Mouse (Mus musculus): ENCODE measurements around the gene Klrg1.
A peak's percentile ranks its signal among the peaks of the same experiment; 100 is the strongest.

The Klrg1 gene

GRCm38 (mm10) chr6:122293121-122293520 is 10.4 kb upstream of the Klrg1 start:
- DNase-seq (ENCODE audit: inconsistent ontology term), result no peak

DNA sequence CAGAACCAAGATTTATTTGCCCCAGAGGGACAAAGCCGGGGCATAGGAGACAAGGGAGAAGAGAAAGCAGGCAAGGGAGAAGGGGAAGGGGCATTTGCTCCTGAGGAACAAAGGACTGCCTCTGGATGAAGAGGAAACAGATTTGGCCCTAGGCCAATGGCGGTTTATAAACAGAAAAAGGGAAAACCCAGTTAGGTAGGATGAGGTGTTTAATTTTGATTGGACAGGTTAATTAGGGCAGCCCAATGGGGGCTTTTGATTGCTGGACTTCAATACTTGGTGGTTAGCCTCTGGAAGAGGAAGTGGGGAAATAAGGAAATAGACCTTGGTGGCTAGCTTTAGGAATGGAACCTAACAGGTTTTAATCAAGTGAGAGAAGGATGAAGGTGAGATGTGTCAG is 9.5 kb upstream of the Klrg1 start:
- no peak for DNase-seq (ENCODE audit: inconsistent ontology term)

GRCm38 (mm10) chr6:122291735-122292134 is 9.1 kb upstream of the Klrg1 start:
- DNase-seq (ENCODE audit: inconsistent ontology term), result peak; percentile 3

GRCm38 (mm10) chr6:122291264-122291663 is 8.6 kb upstream of the Klrg1 start:
- no peak for DNase-seq (ENCODE audit: inconsistent ontology term)

- no peak for DNase-seq (ENCODE audit: inconsistent ontology term)
Observed at GRCm38 (mm10) chr6:122290253-122290652, 7.6 kb upstream of the Klrg1 start.

DNA sequence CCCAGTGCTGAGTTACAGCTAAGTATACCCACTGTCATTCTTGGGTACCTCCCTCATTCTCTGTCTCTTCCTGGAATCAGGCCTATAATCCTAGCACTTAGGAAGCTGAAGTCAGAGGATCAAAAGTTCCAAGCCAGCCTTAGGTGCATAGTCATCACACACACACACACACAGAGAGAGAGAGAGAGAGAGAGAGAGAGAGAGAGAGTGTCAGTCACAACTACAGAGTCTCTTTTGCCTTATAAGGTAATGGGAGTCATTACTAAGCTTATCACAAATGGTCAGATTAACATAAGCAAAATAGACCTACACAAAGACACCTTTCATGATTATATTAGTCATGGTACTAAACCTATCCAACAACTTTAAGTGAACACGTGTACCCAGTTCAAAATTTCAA is 6.6 kb upstream of the Klrg1 start:
- no peak for DNase-seq (ENCODE audit: inconsistent ontology term)

DNA sequence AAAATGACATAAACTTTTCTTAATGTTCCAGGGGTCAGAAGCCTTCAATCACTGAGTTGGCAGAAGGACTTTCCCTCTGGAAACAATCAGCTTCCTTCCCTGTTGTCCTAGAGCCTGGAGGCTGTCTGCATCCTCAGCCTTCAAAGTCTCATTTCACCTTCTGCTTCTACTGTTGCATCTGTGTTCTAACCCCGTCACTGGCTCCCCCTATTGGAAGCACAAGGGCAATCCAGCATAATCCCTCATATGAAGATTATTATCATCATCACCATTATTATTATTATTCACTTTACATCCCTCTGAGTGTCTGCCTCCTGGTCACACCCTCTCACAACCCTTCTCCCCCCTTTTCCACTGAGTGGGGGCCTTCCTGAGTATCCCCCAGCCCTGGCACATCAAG is 5.6 kb upstream of the Klrg1 start:
- no peak for DNase-seq (ENCODE audit: inconsistent ontology term)

GRCm38 (mm10) chr6:122284823-122285222 is 2.1 kb upstream of the Klrg1 start:
- DNase-seq (ENCODE audit: inconsistent ontology term), result no peak

GRCm38 (mm10) chr6:122284304-122284703 is 1.6 kb upstream of the Klrg1 start:
- DNase-seq (ENCODE audit: inconsistent ontology term), result no peak

- DNase-seq (ENCODE audit: inconsistent ontology term), result no peak
Observed at GRCm38 (mm10) chr6:122283429-122283828, 747 bp upstream of the Klrg1 start.

- no peak for DNase-seq (ENCODE audit: inconsistent ontology term)
Observed at GRCm38 (mm10) chr6:122276565-122276964, 6.1 kb downstream of the Klrg1 start.

- DNase-seq (ENCODE audit: inconsistent ontology term), result no peak
Observed at GRCm38 (mm10) chr6:122274546-122274945, 8.1 kb downstream of the Klrg1 start.

- no peak for DNase-seq (ENCODE audit: inconsistent ontology term)
Observed at GRCm38 (mm10) chr6:122270152-122270551, 12.5 kb downstream of the Klrg1 start.

DNA sequence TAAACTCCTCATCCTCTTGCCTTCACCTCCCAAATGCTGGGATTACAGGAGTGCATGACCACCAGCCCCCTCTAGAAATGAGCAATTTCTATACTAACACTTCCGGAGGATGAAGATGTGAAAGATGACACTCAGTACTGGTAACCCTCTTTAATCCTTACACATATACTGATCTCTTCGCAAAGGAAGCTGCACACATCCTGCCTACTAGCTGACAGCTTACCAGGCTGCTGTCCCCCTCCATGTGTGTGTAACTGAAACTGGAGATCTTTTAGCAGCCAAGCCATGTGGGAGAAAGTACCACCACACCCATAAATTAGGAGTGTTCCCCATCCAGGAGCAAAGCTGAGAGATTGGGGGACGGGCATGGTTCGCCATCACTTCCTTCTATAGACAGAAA is 13.5 kb downstream of the Klrg1 start:
- DNase-seq (ENCODE audit: inconsistent ontology term), result no peak

- DNase-seq (ENCODE audit: inconsistent ontology term), result peak; percentile 36
Observed at GRCm38 (mm10) chr6:122268561-122268960, 14.1 kb downstream of the Klrg1 start.

GRCm38 (mm10) chr6:122262543-122262942 is 20.1 kb downstream of the Klrg1 start:
- no peak for DNase-seq (ENCODE audit: inconsistent ontology term)

DNA sequence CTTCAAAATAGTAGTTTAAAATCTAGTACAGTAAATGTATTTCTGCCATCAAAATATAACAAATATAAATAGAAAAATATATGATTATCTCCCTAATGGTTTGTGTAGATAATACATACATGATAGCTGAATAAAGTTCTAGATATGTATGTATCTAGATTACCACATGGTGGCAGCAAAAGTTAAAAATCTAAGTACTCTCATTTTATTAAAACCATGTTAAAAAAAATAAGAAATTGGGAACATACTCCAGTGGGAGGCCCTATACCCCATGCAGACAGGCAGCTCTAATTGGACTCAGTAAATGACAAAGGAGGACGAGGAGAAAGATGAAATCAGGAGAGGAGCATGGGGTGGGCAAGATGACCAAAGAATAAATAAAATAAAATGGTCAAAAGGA is 30.5 kb downstream of the Klrg1 start:
- no peak for DNase-seq (ENCODE audit: inconsistent ontology term)

GRCm38 (mm10) chr6:122250033-122250432 is 32.6 kb downstream of the Klrg1 start:
- no peak for DNase-seq (ENCODE audit: inconsistent ontology term)

Measured in Muller cell, postnatal 12 days (primary cell).